Mouse (Mus musculus) neural tube, embryonic 14.5 days (tissue): ENCODE measurements around the gene Ctps. TPM values are rescaled to one million over a fixed set of nuclear protein-coding genes. Genes with fewer than 3 reads are reported as not detected.
"Not testable (repeated sequence)": the region's sequence is repeated elsewhere in the genome, so short reads cannot be mapped to it uniquely, and the experiment has no call there.

Source experiments
- ATAC-seq: fragments of 200-750 bp; cut with Nextera tagmentation; 2 replicates; pipeline ENCODE4 v1.8.0; 2017; ENCODE audit warnings: low read depth, mild to moderate bottlenecking, moderate TSS enrichment, moderate library complexity
- H3K27ac ChIP-seq: fragments of 300-500 bp; sonication (generic); 2 replicates; pipeline ENCODE4 v1.5.1; 2014; ENCODE audit warnings: low read depth, mild to moderate bottlenecking, control low read depth, low read length, moderate library complexity, mixed read lengths
- H3K27me3 ChIP-seq: fragments of 300-500 bp; sonication (generic); 2 replicates; pipeline ENCODE4 v1.6.1; 2014; ENCODE audit warnings: low read length; ENCODE audit not compliant: control insufficient read depth, insufficient read depth
- H3K36me3 ChIP-seq: fragments of 300-500 bp; sonication (generic); 2 replicates; pipeline ENCODE4 v1.6.1; 2014; ENCODE audit warnings: low read length, mixed read lengths; ENCODE audit not compliant: control insufficient read depth, insufficient read depth
- H3K4me1 ChIP-seq: fragments of 300-500 bp; sonication (generic); 2 replicates; pipeline ENCODE4 v1.6.1; 2014; ENCODE audit warnings: low read length; ENCODE audit not compliant: control insufficient read depth, insufficient read depth
- H3K4me2 ChIP-seq: fragments of 300-500 bp; sonication (generic); 2 replicates; pipeline ENCODE4 v1.6.1; 2014; ENCODE audit warnings: mild to moderate bottlenecking, low read depth, low read length, control low read depth
- H3K4me3 ChIP-seq: fragments of 300-500 bp; sonication (generic); 2 replicates; pipeline ENCODE4 v1.5.1; 2014; ENCODE audit warnings: low read depth, low read length, control low read depth, mixed read lengths
- H3K9ac ChIP-seq: fragments of 300-500 bp; sonication (generic); replicated peaks from 2 replicates; pipeline ENCODE4 v1.6.1; 2014; ENCODE audit warnings: low read depth, mild to moderate bottlenecking, control low read depth, low read length, mixed read lengths
- H3K9me3 ChIP-seq: fragments of 300-500 bp; sonication (generic); 2 replicates; pipeline ENCODE4 v1.6.1; 2016; ENCODE audit warnings: low read length; ENCODE audit not compliant: control insufficient read depth
- WGBS: fragments of 180-500 bp; shearing (Covaris S2); extraction: QIAGEN DNeasy Blood & Tissue Kit; methylation state at CpG from one replicate; pipeline ENCODE4 v1.1.7; 2014; 5-methylcytosine and 5-hydroxymethylcytosine counted together
- polyA plus RNA-seq: library from polyadenylated mRNA; unstranded; fragments of >200 nt; fragmentation: Nextera tagmentation; extraction: Ambion mirVana; gene quantifications from 2 replicates; pipeline ENCODE4 v1.2.1, GENCODE M21; 2014

The Ctps gene
- polyA plus RNA-seq, 1 experiment from 2014 or later, result 91.7 TPM

DNA sequence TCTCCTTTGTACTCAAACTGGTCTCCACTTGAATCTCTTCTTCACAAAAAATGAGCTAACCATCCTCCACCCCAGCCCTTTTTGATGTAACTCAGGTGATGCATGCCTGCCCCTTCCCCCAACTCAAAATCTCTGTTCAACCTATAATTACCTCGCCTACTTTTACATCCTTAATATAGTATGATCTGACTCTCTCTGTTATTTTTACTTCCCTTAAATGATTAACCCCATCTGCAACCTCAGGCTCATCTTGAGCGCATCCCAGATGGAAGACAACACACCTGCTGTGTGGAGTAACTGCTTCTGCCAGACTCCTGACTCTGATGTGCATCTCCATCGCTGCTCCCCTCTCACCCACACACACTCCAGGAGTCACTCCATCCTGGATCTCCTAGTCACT, 32.6 kb upstream of the Ctps start:
- no peaks in the 10 kb centered on the region for H3K9me3 ChIP-seq
- H3K4me2 ChIP-seq, result no peak overlapping the region
- no peak overlapping the region for H3K4me3 ChIP-seq
- no peak for ATAC-seq
- 83% methylated on average over 3 of the region's 3 CpGs for WGBS
- no peaks in the 10 kb centered on the region for H3K36me3 ChIP-seq
- no peaks in the 10 kb centered on the region for H3K27me3 ChIP-seq
- no peak overlapping the region for H3K27ac ChIP-seq
- no peaks in the 10 kb centered on the region for H3K4me1 ChIP-seq
- no peak overlapping the region for H3K9ac ChIP-seq

DNA sequence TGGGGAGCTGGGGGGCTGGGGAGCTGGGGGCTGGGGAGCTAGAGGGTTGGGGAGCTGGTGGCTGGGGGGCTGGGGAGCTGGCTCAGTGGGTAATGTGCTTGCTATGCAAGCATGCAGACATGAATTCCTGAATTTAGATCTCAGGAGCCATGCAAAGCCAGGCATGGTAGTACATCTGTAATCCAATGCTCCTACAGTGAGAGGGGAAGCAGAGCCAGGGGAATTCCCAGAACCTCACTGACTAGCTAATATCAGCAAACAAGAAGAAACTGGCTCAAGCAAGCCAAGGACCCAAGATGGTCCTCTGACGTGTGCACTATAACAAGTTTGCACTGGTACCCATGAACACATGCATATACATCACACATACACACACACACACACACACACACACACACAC, 31.7 kb upstream of the Ctps start:
- no peaks in the 10 kb centered on the region for H3K27me3 ChIP-seq
- 92% methylated on average over 1 of the region's 1 CpGs for WGBS
- no peaks in the 10 kb centered on the region for H3K36me3 ChIP-seq
- ATAC-seq, result no peak
- H3K4me3 ChIP-seq, result no peak overlapping the region
- H3K4me2 ChIP-seq, result no peak overlapping the region
- H3K9me3 ChIP-seq, result no peaks in the 10 kb centered on the region
- H3K9ac ChIP-seq, result no peak overlapping the region
- no peaks in the 10 kb centered on the region for H3K4me1 ChIP-seq
- H3K27ac ChIP-seq, result no peak overlapping the region

DNA sequence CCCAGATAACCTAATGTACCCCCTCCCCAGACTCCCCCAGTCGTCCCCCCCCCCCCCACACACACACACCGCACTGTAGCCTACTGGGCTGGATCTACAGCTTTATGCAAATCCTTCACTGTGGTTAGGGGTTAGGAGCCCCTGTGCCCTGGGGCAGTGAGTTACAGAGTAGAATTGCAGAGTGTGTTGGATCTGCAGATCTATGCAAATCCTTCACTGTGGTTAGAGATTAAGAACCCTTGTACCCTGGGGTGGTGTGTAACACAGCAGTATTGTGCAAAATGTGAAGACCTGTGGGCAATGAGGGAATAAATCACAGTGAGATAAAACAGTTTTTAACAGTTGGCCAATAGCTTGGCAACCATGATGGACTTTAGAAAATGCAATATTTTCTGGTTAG, 28.8 kb upstream of the Ctps start:
- no peaks in the 10 kb centered on the region for H3K4me1 ChIP-seq
- H3K4me2 ChIP-seq, result no peak overlapping the region
- no peaks in the 10 kb centered on the region for H3K36me3 ChIP-seq
- peak; percentile 24; the same call in 1 of the 2 replicates for ATAC-seq
- H3K27ac ChIP-seq, result no peak overlapping the region
- 11% methylated on average over 2 of the region's 2 CpGs for WGBS
- H3K27me3 ChIP-seq, result no peaks in the 10 kb centered on the region
- H3K4me3 ChIP-seq, result no peak overlapping the region
- no peaks in the 10 kb centered on the region for H3K9me3 ChIP-seq
- H3K9ac ChIP-seq, result no peak overlapping the region

DNA sequence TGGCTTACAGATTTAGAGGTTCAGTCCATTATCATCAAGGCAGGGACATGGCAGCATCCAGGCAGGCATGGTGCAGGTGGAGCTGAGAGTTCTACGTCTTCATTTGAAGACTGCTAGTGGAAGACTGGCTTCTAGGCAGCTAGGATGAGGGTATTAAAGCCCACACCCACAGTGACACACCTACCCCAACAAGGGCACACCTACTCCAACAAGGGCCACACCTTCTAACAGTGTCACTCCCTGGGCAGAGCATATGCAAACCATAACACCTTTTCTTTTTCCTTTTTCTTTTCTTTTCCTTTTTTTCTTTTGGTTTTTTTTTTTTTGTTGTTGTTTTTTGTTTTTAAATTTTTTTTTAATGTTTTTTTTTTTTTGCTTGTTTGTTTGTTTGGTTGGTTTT, 26.1 kb upstream of the Ctps start:
- H3K27ac ChIP-seq, H3K4me2 ChIP-seq, H3K4me1 ChIP-seq, H3K9me3 ChIP-seq, H3K9ac ChIP-seq, H3K36me3 ChIP-seq, H3K4me3 ChIP-seq, H3K27me3 ChIP-seq, ATAC-seq: not testable (repeated sequence)
- 100% methylated on average over 1 of the region's 1 CpGs for WGBS

DNA sequence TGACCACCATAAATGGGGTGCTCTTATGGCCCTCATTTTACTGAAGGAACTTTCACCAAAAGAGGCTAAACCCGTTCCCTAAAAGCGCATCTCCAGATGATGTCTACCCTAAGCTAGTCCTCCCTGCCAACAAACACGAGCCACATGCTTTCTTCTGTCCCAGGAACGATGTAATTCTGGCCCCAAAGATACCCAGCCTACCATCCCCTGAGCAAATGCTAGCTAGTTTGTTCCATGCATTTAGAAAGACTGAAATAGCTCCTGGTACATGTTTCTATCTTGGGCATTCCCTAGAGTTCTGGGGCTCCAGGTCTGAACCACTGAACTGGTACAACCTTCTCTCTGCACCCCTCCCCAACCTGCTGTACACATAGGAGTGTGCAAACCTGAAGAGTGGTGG, 20.9 kb upstream of the Ctps start:
- Histone ChIP-seq H3K4me2 (no peak overlapping the region), H3K4me3 (no peak overlapping the region), H3K9me3 (no peaks in the 10 kb centered on the region), H3K9ac (no peak overlapping the region), H3K27ac (no peak overlapping the region), H3K36me3 (no peaks in the 10 kb centered on the region), H3K27me3 (0 out of 2 replicates have a peak, but pooled peaks cover 2% of the 10 kb centered on the region), H3K4me1 (no peaks in the 10 kb centered on the region)
- ATAC-seq, result no peak
- WGBS, result 95% methylated on average over 4 of the region's 4 CpGs

DNA sequence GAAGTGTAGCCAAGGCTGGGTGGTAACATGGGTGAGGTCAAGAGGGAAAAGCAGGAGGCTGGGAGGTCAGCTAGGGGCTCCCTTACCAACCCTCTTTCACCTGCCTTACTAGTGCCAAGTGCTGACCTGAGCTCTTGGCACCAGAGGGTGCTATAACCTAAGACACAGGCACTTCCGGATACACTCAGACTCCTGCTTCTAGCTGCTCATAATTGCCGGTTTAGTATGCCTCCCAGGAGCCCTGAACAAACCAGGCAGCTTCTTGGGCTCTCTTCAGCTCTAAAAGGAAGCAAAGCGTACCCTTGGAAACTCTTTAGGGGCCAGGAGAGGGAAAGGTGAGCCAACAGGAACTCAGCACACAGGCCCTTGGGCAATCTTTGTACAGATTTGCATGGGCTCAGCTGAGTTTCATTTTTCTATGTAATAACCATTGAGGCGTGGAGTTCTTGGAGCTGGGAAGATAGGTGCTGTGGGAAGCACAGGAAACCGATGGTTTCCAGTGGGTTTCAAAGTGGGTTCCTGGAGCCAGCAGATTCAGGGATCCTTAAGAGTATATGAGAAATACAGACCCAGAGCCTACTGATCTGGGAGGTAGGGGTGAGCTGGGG, 19.8 kb upstream of the Ctps start:
- ATAC-seq, result peak; percentile 96
- no peak overlapping the region for H3K9ac ChIP-seq
- no peaks in the 10 kb centered on the region for H3K9me3 ChIP-seq
- H3K27ac ChIP-seq, result no peak overlapping the region
- no peaks in the 10 kb centered on the region for H3K36me3 ChIP-seq
- H3K27me3 ChIP-seq, result 0 out of 2 replicates have a peak, but pooled peaks cover 2% of the 10 kb centered on the region
- H3K4me1 ChIP-seq, result no peaks in the 10 kb centered on the region
- no peak overlapping the region for H3K4me3 ChIP-seq
- no peak overlapping the region for H3K4me2 ChIP-seq
- 30% methylated on average over 5 of the region's 5 CpGs for WGBS

DNA sequence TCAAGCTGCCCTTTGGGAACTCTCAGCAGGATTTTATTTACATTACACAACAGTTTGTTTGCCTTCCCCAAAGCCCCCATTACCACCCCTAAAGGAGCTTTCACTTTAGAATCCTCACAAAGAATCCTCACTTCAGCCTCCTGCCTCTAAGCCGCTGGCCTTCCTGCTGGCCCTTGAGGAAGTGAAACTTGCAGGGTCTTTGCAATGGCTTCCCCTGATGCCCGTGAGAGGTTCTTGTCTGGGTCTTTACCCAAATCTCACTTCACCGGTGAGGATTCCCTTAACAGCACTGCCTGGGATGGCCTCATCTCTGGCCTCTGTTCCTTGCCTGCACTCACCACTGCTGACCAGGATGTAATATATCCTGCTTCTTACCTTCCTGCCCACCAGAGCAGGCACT, 19.0 kb upstream of the Ctps start:
- no peak overlapping the region for H3K4me3 ChIP-seq
- H3K4me1 ChIP-seq, result no peaks in the 10 kb centered on the region
- no peaks in the 10 kb centered on the region for H3K9me3 ChIP-seq
- no peaks in the 10 kb centered on the region for H3K36me3 ChIP-seq
- H3K27ac ChIP-seq, result no peak overlapping the region
- 25% methylated on average over 3 of the region's 3 CpGs for WGBS
- no peak overlapping the region for H3K4me2 ChIP-seq
- no peak for ATAC-seq
- 0 out of 2 replicates have a peak, but pooled peaks cover 2% of the 10 kb centered on the region for H3K27me3 ChIP-seq
- no peak overlapping the region for H3K9ac ChIP-seq

DNA sequence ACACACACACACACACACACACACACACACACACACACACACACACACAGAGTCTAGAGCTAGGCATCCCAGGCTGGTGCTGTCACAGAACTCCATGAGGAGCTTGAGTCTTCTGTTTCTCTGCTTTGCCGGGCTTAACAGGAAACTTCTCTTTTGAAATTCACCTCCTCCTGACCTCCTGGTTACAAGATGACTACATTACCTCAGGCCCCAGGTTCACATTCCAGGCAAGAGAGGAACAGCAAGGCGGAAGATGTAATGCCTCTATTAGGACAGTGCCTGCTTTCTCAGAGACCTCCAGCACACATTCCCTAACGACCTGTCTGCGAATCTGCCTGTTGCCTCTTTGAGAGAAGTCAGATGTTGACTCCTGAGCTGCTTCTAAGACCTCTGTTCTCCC, 18.4 kb upstream of the Ctps start, which contains the start of gene Gm8439:
Gm8439 (plus strand) TSS at position 301 of the 400 bp plus-strand sequence.
- WGBS, result 29% methylated on average over 4 of the region's 4 CpGs
- H3K27me3 ChIP-seq, result 0 out of 2 replicates have a peak, but pooled peaks cover 2% of the 10 kb centered on the region
- H3K4me3 ChIP-seq, result no peak within 1 kb of the TSS
- H3K9ac ChIP-seq, result no peak within 1 kb of the TSS
- H3K9me3 ChIP-seq, result no peaks in the 10 kb centered on the region
- no peak within 1 kb of the TSS for H3K27ac ChIP-seq
- H3K4me2 ChIP-seq, result no peak within 1 kb of the TSS
- H3K36me3 ChIP-seq, result no peaks in the 10 kb centered on the region
- H3K4me1 ChIP-seq, result no peaks in the 10 kb centered on the region
- no peak for ATAC-seq

DNA sequence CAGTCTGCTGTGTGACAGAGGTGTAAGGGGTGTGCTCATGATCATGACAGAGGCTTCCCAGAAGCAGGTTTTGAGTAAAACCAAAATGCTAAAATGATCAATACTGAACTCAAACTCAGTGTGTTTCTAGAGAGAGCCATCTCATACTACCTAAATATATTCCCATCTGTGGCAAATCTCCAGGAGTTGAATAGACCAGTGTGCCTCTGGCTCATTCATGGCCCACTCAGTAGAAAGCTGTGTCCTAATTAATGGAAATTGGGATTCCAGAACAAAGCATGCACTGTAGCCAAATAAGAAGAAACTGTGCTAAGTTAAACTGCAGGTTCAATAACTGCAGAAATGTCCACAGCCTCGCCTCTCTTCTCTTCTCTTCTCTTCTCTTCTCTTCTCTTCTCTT, 16.9 kb upstream of the Ctps start:
- Histone ChIP-seq H3K4me2 (no peak overlapping the region), H3K27me3 (0 out of 2 replicates have a peak, but pooled peaks cover 2% of the 10 kb centered on the region), H3K4me3 (no peak overlapping the region), H3K9me3 (no peaks in the 10 kb centered on the region), H3K9ac (no peak overlapping the region), H3K27ac (no peak overlapping the region), H3K36me3 (no peaks in the 10 kb centered on the region), H3K4me1 (no peaks in the 10 kb centered on the region)
- no peak for ATAC-seq
- WGBS, result 49% methylated on average over 1 of the region's 1 CpGs
